Mouse (Mus musculus): ENCODE data around the gene Chaf1a. TPM values are rescaled to one million over a fixed set of nuclear protein-coding genes. Genes with fewer than 3 reads are reported as not detected.
"Not testable (repeated sequence)": the region's sequence is repeated elsewhere in the genome, so short reads cannot be mapped to it uniquely, and the experiment has no call there.

Chaf1a gene
- polyA plus RNA-seq, 1 experiment from 2014 or later = 4.0 TPM

GRCm38 (mm10) chr17:56054938-56055337 is 14.7 kb downstream of the Chaf1a start:
- Histone ChIP-seq H3K4me2 (no peak overlapping the region), H3K4me3 (replicated peaks) (no peak overlapping the region), H3K27me3 (replicated peaks) (no peaks in the 10 kb centered on the region), H3K9me3 (replicated peaks) (no peaks in the 10 kb centered on the region), H3K27ac (replicated peaks) (no peak overlapping the region), H3K36me3 (no peaks in the 10 kb centered on the region; the same call in 1 of the 2 replicates), H3K4me1 (no peaks in the 10 kb centered on the region), H3K9ac (replicated peaks) (no peak overlapping the region)
- no peak for ATAC-seq (ENCODE audit: low FRiP score)

- no peak overlapping the region for H3K9ac ChIP-seq (replicated peaks)
- 63% methylated on average over 4 of the region's 4 CpGs for WGBS
- H3K36me3 ChIP-seq = peaks cover 5% of the 10 kb centered on the region; the same call in 1 of the 2 replicates
- H3K4me2 ChIP-seq = no peak overlapping the region
- no peak for ATAC-seq (ENCODE audit: low FRiP score)
- H3K27me3 ChIP-seq (replicated peaks) = no peaks in the 10 kb centered on the region
- H3K4me1 ChIP-seq = no peaks in the 10 kb centered on the region
- H3K4me3 ChIP-seq (replicated peaks) = no peak overlapping the region
- H3K9me3 ChIP-seq (replicated peaks) = no peaks in the 10 kb centered on the region
- H3K27ac ChIP-seq (replicated peaks) = no peak overlapping the region
Measured at GRCm38 (mm10) chr17:56055945-56056678, 15.9 kb downstream of the Chaf1a start.

- Histone ChIP-seq H3K27me3 (replicated peaks) (no peaks in the 10 kb centered on the region), H3K9ac (replicated peaks) (no peak overlapping the region), H3K4me1 (no peaks in the 10 kb centered on the region), H3K4me3 (replicated peaks) (no peak overlapping the region), H3K27ac (replicated peaks) (0 out of 2 replicates have a peak overlapping the region, but pooled peaks have one; percentile 5), H3K9me3 (replicated peaks) (no peaks in the 10 kb centered on the region), H3K4me2 (no peak overlapping the region), H3K36me3 (peaks cover 11% of the 10 kb centered on the region; the same call in 1 of the 2 replicates)
- WGBS = 86% methylated on average over 11 of the region's 11 CpGs
- no peak for ATAC-seq (ENCODE audit: low FRiP score)
Measured at GRCm38 (mm10) chr17:56057381-56058120, 17.3 kb downstream of the Chaf1a start.

- no peak overlapping the region for H3K9ac ChIP-seq (replicated peaks)
- H3K4me2 ChIP-seq = no peak overlapping the region
- no peak for ATAC-seq (ENCODE audit: low FRiP score)
- H3K4me1 ChIP-seq = no peaks in the 10 kb centered on the region
- H3K9me3 ChIP-seq (replicated peaks) = no peaks in the 10 kb centered on the region
- H3K36me3 ChIP-seq = peaks cover 47% of the 10 kb centered on the region
- H3K4me3 ChIP-seq (replicated peaks) = no peak overlapping the region
- no peak overlapping the region for H3K27ac ChIP-seq (replicated peaks)
- 96% methylated on average over 7 of the region's 7 CpGs for WGBS
- H3K27me3 ChIP-seq (replicated peaks) = no peaks in the 10 kb centered on the region
Measured at GRCm38 (mm10) chr17:56062081-56062480, 21.8 kb downstream of the Chaf1a start.

GRCm38 (mm10) chr17:56065715-56066114 is 25.5 kb downstream of the Chaf1a start:
- not testable (repeated sequence) for ATAC-seq (ENCODE audit: low FRiP score); H3K9ac ChIP-seq (replicated peaks); H3K4me1 ChIP-seq; H3K4me3 ChIP-seq (replicated peaks); H3K4me2 ChIP-seq; H3K27ac ChIP-seq (replicated peaks); H3K9me3 ChIP-seq (replicated peaks); H3K27me3 ChIP-seq (replicated peaks)
- peaks cover 79% of the 10 kb centered on the region for H3K36me3 ChIP-seq
- WGBS = 80% methylated on average over 6 of the region's 6 CpGs

GRCm38 (mm10) chr17:56066451-56066850 is 26.2 kb downstream of the Chaf1a start:
- H3K27ac ChIP-seq (replicated peaks) = no peak overlapping the region
- H3K27me3 ChIP-seq (replicated peaks) = no peaks in the 10 kb centered on the region
- H3K4me2 ChIP-seq = no peak overlapping the region
- ATAC-seq (ENCODE audit: low FRiP score) = no peak
- H3K9me3 ChIP-seq (replicated peaks) = no peaks in the 10 kb centered on the region
- H3K4me3 ChIP-seq (replicated peaks) = no peak overlapping the region
- no peaks in the 10 kb centered on the region for H3K4me1 ChIP-seq
- H3K36me3 ChIP-seq = peaks cover 86% of the 10 kb centered on the region
- no peak overlapping the region for H3K9ac ChIP-seq (replicated peaks)

- H3K27me3 ChIP-seq (replicated peaks) = no peaks in the 10 kb centered on the region
- no peak overlapping the region for H3K9ac ChIP-seq (replicated peaks)
- H3K4me1 ChIP-seq = peaks cover 8% of the 10 kb centered on the region
- 96% methylated on average over 14 of the region's 14 CpGs for WGBS
- H3K4me2 ChIP-seq = no peak overlapping the region
- H3K9me3 ChIP-seq (replicated peaks) = no peaks in the 10 kb centered on the region
- H3K4me3 ChIP-seq (replicated peaks) = no peak overlapping the region
- no peak overlapping the region for H3K27ac ChIP-seq (replicated peaks)
- H3K36me3 ChIP-seq = peaks cover 87% of the 10 kb centered on the region
- no peak for ATAC-seq (ENCODE audit: low FRiP score)
Measured at GRCm38 (mm10) chr17:56069066-56069465, 28.8 kb downstream of the Chaf1a start.

GRCm38 (mm10) chr17:56071126-56071525 is 30.9 kb downstream of the Chaf1a start:
- Histone ChIP-seq H3K4me3 (replicated peaks) (no peak overlapping the region), H3K9ac (replicated peaks) (no peak overlapping the region), H3K27me3 (replicated peaks) (no peaks in the 10 kb centered on the region), H3K36me3 (peaks cover 74% of the 10 kb centered on the region), H3K4me1 (peaks cover 20% of the 10 kb centered on the region), H3K9me3 (replicated peaks) (no peaks in the 10 kb centered on the region), H3K27ac (replicated peaks) (no peak overlapping the region), H3K4me2 (no peak overlapping the region)
- ATAC-seq (ENCODE audit: low FRiP score) = no peak

GRCm38 (mm10) chr17:56072243-56072642 is 32.0 kb downstream of the Chaf1a start:
- Histone ChIP-seq H3K36me3 (peaks cover 63% of the 10 kb centered on the region), H3K27me3 (replicated peaks) (no peaks in the 10 kb centered on the region), H3K27ac (replicated peaks) (no peak overlapping the region), H3K4me3 (replicated peaks) (no peak overlapping the region), H3K9me3 (replicated peaks) (no peaks in the 10 kb centered on the region), H3K4me2 (no peak overlapping the region), H3K4me1 (peaks cover 20% of the 10 kb centered on the region), H3K9ac (replicated peaks) (no peak overlapping the region)
- 88% methylated on average over 5 of the region's 5 CpGs for WGBS
- ATAC-seq (ENCODE audit: low FRiP score) = no peak

GRCm38 (mm10) chr17:56074097-56074826 is 34.0 kb downstream of the Chaf1a start:
- H3K36me3 ChIP-seq = peaks cover 42% of the 10 kb centered on the region
- peak; percentile 25 for ATAC-seq (ENCODE audit: low FRiP score)
- H3K27ac ChIP-seq (replicated peaks) = peak overlapping the region; percentile 93
- peak overlapping the region; percentile 96 for H3K4me3 ChIP-seq (replicated peaks)
- peak overlapping the region; percentile 91 for H3K9ac ChIP-seq (replicated peaks)
- peak overlapping the region; percentile 86 for H3K4me2 ChIP-seq
- H3K9me3 ChIP-seq (replicated peaks) = no peaks in the 10 kb centered on the region
- WGBS = 10% methylated on average over 22 of the region's 22 CpGs
- no peaks in the 10 kb centered on the region for H3K27me3 ChIP-seq (replicated peaks)
- H3K4me1 ChIP-seq = peaks cover 24% of the 10 kb centered on the region

GRCm38 (mm10) chr17:56074827-56075208 is 34.6 kb downstream of the Chaf1a start, which contains the start of gene Ubxn6:
Gene Ubxn6 (minus strand): TSS chr17:56075028.
- peaks cover 37% of the 10 kb centered on the region for H3K36me3 ChIP-seq
- peak within 1 kb of the TSS; percentile 86 for H3K4me2 ChIP-seq
- H3K27ac ChIP-seq (replicated peaks) = peak within 1 kb of the TSS; percentile 93
- WGBS = 0% methylated on average over 34 of the region's 35 CpGs
- peak within 1 kb of the TSS; percentile 96 for H3K4me3 ChIP-seq (replicated peaks)
- H3K9me3 ChIP-seq (replicated peaks) = no peaks in the 10 kb centered on the region
- peaks cover 24% of the 10 kb centered on the region for H3K4me1 ChIP-seq
- no peaks in the 10 kb centered on the region for H3K27me3 ChIP-seq (replicated peaks)
- ATAC-seq (ENCODE audit: low FRiP score) = peak; percentile 58
- H3K9ac ChIP-seq (replicated peaks) = peak within 1 kb of the TSS; percentile 91

All from neural tube, embryonic 15.5 days (tissue).